Mouse (Mus musculus): ENCODE measurements at regions not wholly inside any gene's neighbourhood (a gene's known extent, or its start where the extent isn't known, plus 50 kb on each side); places are given as distances from the start of the nearest gene placed in this dataset.

DNA sequence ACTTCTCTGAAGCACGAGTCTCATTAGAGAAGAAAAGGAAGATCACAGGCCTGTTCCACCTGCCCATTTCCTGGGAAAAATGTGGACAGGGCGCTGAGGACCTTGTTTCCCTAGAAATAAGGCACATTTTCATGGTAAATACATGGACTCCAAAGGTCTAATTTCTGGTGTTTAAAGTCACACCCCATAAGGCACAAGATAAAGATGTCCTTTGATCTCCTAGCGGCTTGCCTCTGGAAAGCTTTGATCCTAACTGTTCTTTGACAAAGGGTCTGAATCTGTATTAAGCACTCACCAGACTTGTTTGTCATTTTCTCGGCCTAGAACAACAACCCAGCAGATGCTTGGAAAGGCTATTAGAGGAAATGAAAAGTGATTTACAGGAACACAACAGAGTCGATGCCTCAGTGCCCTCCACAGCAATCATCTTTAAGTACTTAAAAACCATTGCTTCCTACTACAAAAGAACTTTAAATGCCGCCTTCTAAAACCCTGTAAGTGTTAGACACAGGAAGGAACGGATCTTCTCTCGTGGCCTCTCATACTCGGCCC is 168.3 kb upstream of the Plxnc1 start:
- no peaks in the 10 kb centered on the region for H3K79me2 ChIP-seq (ENCODE audit: control insufficient read depth, insufficient read depth, low read length)
- H3K4me1 ChIP-seq (ENCODE audit: control insufficient read depth, insufficient read depth, low read length): peaks cover 9% of the 10 kb centered on the region
- no peak for DNase-seq (ENCODE audit: extremely low read depth, low read depth, low spot score)
- no peaks in the 10 kb centered on the region for H3K27me3 ChIP-seq (ENCODE audit: control insufficient read depth, insufficient read depth, low read length)
- no peak overlapping the region for H3K9ac ChIP-seq (ENCODE audit: low read depth, low read length)
- no peak overlapping the region for H3K27ac ChIP-seq (replicated peaks; ENCODE audit: insufficient read depth, low read depth, low read length)
- WGBS: 82% methylated on average over 9 of the region's 9 CpGs
- H3K4me3 ChIP-seq (ENCODE audit: insufficient read depth, low read depth, low read length): no peak overlapping the region
- no peaks in the 10 kb centered on the region for H3K36me3 ChIP-seq (ENCODE audit: control insufficient read depth, insufficient read depth, low read length)
- TF ChIP-seq POLR2A (IDR thresholded peaks at IDR 0.05; ENCODE audit: extremely low read depth, insufficient read depth, low read length) (no peak), CTCF (IDR thresholded peaks at IDR 0.05; ENCODE audit: low read depth, low read length) (no peak)

DNA sequence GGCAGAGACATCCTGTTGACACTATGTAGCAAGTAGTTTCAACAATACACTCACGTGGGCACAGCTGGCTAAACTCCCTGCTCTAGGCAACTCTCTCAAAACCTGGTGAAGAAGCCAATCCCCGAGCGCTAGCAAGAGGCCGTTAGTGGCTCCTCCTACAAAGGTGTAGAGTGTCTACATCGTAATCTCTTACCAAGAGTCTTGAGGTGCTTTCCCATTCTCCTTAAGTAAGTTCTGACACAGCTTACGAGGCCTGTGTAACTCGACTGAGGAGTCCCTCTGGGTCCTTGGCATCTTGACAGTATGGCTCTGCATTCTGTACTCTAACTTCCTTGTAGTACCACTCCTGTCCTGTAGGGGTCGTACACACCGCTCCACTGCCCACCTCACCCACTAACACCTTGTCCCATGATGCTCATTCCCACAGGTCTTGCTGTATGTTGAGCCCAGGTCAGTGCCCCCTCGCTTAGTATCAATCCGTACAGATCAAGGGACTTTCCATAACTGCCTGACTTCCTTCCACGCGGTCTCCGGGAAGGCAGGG is 167.7 kb upstream of the Plxnc1 start:
- DNase-seq (ENCODE audit: extremely low read depth, low read depth, low spot score): no peak
- H3K4me3 ChIP-seq (ENCODE audit: insufficient read depth, low read depth, low read length): no peak overlapping the region
- WGBS: 65% methylated on average over 14 of the region's 14 CpGs
- no peak overlapping the region for H3K27ac ChIP-seq (replicated peaks; ENCODE audit: insufficient read depth, low read depth, low read length)
- H3K4me1 ChIP-seq (ENCODE audit: control insufficient read depth, insufficient read depth, low read length): peaks cover 4% of the 10 kb centered on the region; the same call in 1 of the 2 replicates
- H3K36me3 ChIP-seq (ENCODE audit: control insufficient read depth, insufficient read depth, low read length): no peaks in the 10 kb centered on the region
- H3K9ac ChIP-seq (ENCODE audit: low read depth, low read length): no peak overlapping the region
- TF ChIP-seq POLR2A (IDR thresholded peaks at IDR 0.05; ENCODE audit: extremely low read depth, insufficient read depth, low read length) (no peak), CTCF (IDR thresholded peaks at IDR 0.05; ENCODE audit: low read depth, low read length) (peak; percentile 53; the same call in 1 of the 2 replicates)
- no peaks in the 10 kb centered on the region for H3K79me2 ChIP-seq (ENCODE audit: control insufficient read depth, insufficient read depth, low read length)
- no peaks in the 10 kb centered on the region for H3K27me3 ChIP-seq (ENCODE audit: control insufficient read depth, insufficient read depth, low read length)

- 88% methylated on average over 21 of the region's 21 CpGs for WGBS
- no peak for DNase-seq (ENCODE audit: extremely low read depth, low read depth, low spot score)
- no peaks in the 10 kb centered on the region for H3K79me2 ChIP-seq (ENCODE audit: control insufficient read depth, insufficient read depth, low read length)
- no peak overlapping the region for H3K27ac ChIP-seq (replicated peaks; ENCODE audit: insufficient read depth, low read depth, low read length)
- no peak for TF ChIP-seq CTCF (IDR thresholded peaks at IDR 0.05; ENCODE audit: low read depth, low read length)
- TF ChIP-seq POLR2A (IDR thresholded peaks at IDR 0.05; ENCODE audit: extremely low read depth, insufficient read depth, low read length): no peak
- no peaks in the 10 kb centered on the region for H3K27me3 ChIP-seq (ENCODE audit: control insufficient read depth, insufficient read depth, low read length)
- H3K36me3 ChIP-seq (ENCODE audit: control insufficient read depth, insufficient read depth, low read length): no peaks in the 10 kb centered on the region
- no peak overlapping the region for H3K4me3 ChIP-seq (ENCODE audit: insufficient read depth, low read depth, low read length)
- H3K9ac ChIP-seq (ENCODE audit: low read depth, low read length): no peak overlapping the region
- no peaks in the 10 kb centered on the region for H3K4me1 ChIP-seq (ENCODE audit: control insufficient read depth, insufficient read depth, low read length)
Measured at GRCm38 (mm10) chr10:95110786-95111185, 166.2 kb upstream of the Plxnc1 start.

DNA sequence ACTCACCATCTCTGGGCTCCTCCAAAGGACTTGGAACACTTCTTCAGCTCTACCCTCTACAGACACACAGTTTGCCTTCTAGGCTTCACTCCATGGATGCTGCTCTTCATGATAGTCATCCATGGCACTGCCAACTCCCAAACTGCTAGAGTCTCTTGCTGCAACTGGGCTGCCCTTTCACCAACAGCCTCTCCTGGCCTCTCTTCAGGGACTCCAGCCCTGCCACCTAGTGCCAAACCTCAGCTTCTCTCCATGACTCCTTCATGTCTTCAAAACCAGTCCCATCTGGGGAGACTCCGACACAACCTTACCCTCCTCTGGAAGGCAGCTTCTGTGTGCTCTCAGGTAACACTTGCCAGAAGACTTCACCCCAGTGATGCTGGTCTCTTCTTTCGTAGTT is 164.9 kb upstream of the Plxnc1 start:
- Histone ChIP-seq H3K4me3 (ENCODE audit: insufficient read depth, low read depth, low read length) (no peak overlapping the region), H3K9ac (ENCODE audit: low read depth, low read length) (no peak overlapping the region), H3K36me3 (ENCODE audit: control insufficient read depth, insufficient read depth, low read length) (no peaks in the 10 kb centered on the region), H3K4me1 (ENCODE audit: control insufficient read depth, insufficient read depth, low read length) (no peaks in the 10 kb centered on the region), H3K27ac (replicated peaks; ENCODE audit: insufficient read depth, low read depth, low read length) (no peak overlapping the region), H3K27me3 (ENCODE audit: control insufficient read depth, insufficient read depth, low read length) (no peaks in the 10 kb centered on the region), H3K79me2 (ENCODE audit: control insufficient read depth, insufficient read depth, low read length) (no peaks in the 10 kb centered on the region)
- DNase-seq (ENCODE audit: extremely low read depth, low read depth, low spot score): no peak
- TF ChIP-seq POLR2A (IDR thresholded peaks at IDR 0.05; ENCODE audit: extremely low read depth, insufficient read depth, low read length) (no peak), CTCF (IDR thresholded peaks at IDR 0.05; ENCODE audit: low read depth, low read length) (no peak)
- WGBS: 96% methylated on average over 2 of the region's 2 CpGs

GRCm38 (mm10) chr10:95107532-95108251 is 163.1 kb upstream of the Plxnc1 start:
- Histone ChIP-seq H3K4me3 (ENCODE audit: insufficient read depth, low read depth, low read length) (no peak overlapping the region), H3K27ac (replicated peaks; ENCODE audit: insufficient read depth, low read depth, low read length) (no peak overlapping the region), H3K4me1 (ENCODE audit: control insufficient read depth, insufficient read depth, low read length) (no peaks in the 10 kb centered on the region), H3K36me3 (ENCODE audit: control insufficient read depth, insufficient read depth, low read length) (no peaks in the 10 kb centered on the region), H3K27me3 (ENCODE audit: control insufficient read depth, insufficient read depth, low read length) (no peaks in the 10 kb centered on the region), H3K9ac (ENCODE audit: low read depth, low read length) (no peak overlapping the region), H3K79me2 (ENCODE audit: control insufficient read depth, insufficient read depth, low read length) (no peaks in the 10 kb centered on the region)
- TF ChIP-seq CTCF (IDR thresholded peaks at IDR 0.05; ENCODE audit: low read depth, low read length): no peak
- no peak for TF ChIP-seq POLR2A (IDR thresholded peaks at IDR 0.05; ENCODE audit: extremely low read depth, insufficient read depth, low read length)
- 85% methylated on average over 3 of the region's 3 CpGs for WGBS
- no peak for DNase-seq (ENCODE audit: extremely low read depth, low read depth, low spot score)

DNA sequence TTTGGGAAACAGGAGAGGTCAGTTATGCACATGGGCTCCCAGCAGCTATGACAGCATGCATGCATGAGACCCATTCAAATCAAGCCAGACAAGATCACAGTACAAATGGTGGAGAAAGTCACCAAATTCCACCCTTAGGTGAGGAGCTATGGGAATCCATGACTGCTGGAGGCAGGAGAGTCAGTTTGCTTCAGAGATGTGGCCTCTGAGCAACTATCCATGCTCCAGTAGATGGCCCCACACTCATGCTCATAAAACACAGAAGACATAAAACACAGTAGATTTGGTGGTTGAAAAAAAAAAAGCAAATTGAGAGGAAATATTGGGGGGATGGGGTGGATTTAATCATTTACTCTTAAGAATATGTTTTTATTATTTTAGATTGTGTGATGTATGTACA is 159.2 kb upstream of the Plxnc1 start:
- no peaks in the 10 kb centered on the region for H3K4me1 ChIP-seq (ENCODE audit: control insufficient read depth, insufficient read depth, low read length)
- peak; percentile 34 for DNase-seq (ENCODE audit: extremely low read depth, low read depth, low spot score)
- H3K27me3 ChIP-seq (ENCODE audit: control insufficient read depth, insufficient read depth, low read length): no peaks in the 10 kb centered on the region
- no peak overlapping the region for H3K4me3 ChIP-seq (ENCODE audit: insufficient read depth, low read depth, low read length)
- H3K9ac ChIP-seq (ENCODE audit: low read depth, low read length): no peak overlapping the region
- no peak overlapping the region for H3K27ac ChIP-seq (replicated peaks; ENCODE audit: insufficient read depth, low read depth, low read length)
- no peaks in the 10 kb centered on the region for H3K79me2 ChIP-seq (ENCODE audit: control insufficient read depth, insufficient read depth, low read length)
- no peaks in the 10 kb centered on the region for H3K36me3 ChIP-seq (ENCODE audit: control insufficient read depth, insufficient read depth, low read length)
- TF ChIP-seq CTCF (IDR thresholded peaks at IDR 0.05; ENCODE audit: low read depth, low read length): peak; percentile 35; the same call in 1 of the 2 replicates
- TF ChIP-seq POLR2A (IDR thresholded peaks at IDR 0.05; ENCODE audit: extremely low read depth, insufficient read depth, low read length): no peak

Data from liver, adult 2 months (tissue).